Mouse (Mus musculus) hindbrain, embryonic 16.5 days (tissue): ENCODE results near the gene Ube4a. TPM values are rescaled to one million over a fixed set of nuclear protein-coding genes. Genes with fewer than 3 reads are reported as not detected.

Experiments
- ATAC-seq: fragments of 200-750 bp; cut with Nextera tagmentation; 2 replicates; pipeline ENCODE4 v1.8.0; 2017; ENCODE audit warnings: moderate TSS enrichment, moderate library complexity
- H3K27ac ChIP-seq: fragments of 300-500 bp; sonication (generic); 2 replicates; pipeline ENCODE4 v1.5.1; 2014; ENCODE audit warnings: low read depth, mild to moderate bottlenecking, control low read depth, low read length, moderate library complexity
- H3K27me3 ChIP-seq: fragments of 300-500 bp; sonication (generic); replicated peaks from 2 replicates; pipeline ENCODE4 v1.6.1; 2014; ENCODE audit warnings: low read length; ENCODE audit not compliant: control insufficient read depth, insufficient read depth
- H3K36me3 ChIP-seq: fragments of 300-500 bp; sonication (generic); 2 replicates; pipeline ENCODE4 v1.6.1; 2014; ENCODE audit warnings: mild to moderate bottlenecking, low read length, moderate library complexity, mixed read lengths; ENCODE audit not compliant: control insufficient read depth, insufficient read depth
- H3K4me1 ChIP-seq: fragments of 300-500 bp; sonication (generic); 2 replicates; pipeline ENCODE4 v1.6.1; 2014; ENCODE audit warnings: low read depth, low read length; ENCODE audit not compliant: control insufficient read depth, insufficient read depth
- H3K4me2 ChIP-seq: fragments of 300-500 bp; sonication (generic); 2 replicates; pipeline ENCODE4 v1.6.1; 2014; ENCODE audit warnings: mild to moderate bottlenecking, low read length, control low read depth, moderate library complexity
- H3K4me3 ChIP-seq: fragments of 300-500 bp; sonication (generic); 2 replicates; pipeline ENCODE4 v1.5.1; 2014; ENCODE audit warnings: mild to moderate bottlenecking, low read length, control low read depth, moderate library complexity
- H3K9ac ChIP-seq: fragments of 300-500 bp; sonication (generic); 2 replicates; pipeline ENCODE4 v1.6.1; 2014; ENCODE audit warnings: low read depth, mild to moderate bottlenecking, control low read depth, low read length, moderate library complexity
- H3K9me3 ChIP-seq: fragments of 300-500 bp; sonication (generic); 2 replicates; pipeline ENCODE4 v1.6.1; 2014; ENCODE audit warnings: mild to moderate bottlenecking, low read length, moderate library complexity; ENCODE audit not compliant: control insufficient read depth
- WGBS: fragments of 180-500 bp; shearing (Covaris S2); extraction: QIAGEN DNeasy Blood & Tissue Kit; methylation state at CpG from one replicate; pipeline ENCODE4 v1.1.7; 2014; 5-methylcytosine and 5-hydroxymethylcytosine counted together
- polyA plus RNA-seq: library from polyadenylated mRNA; unstranded; fragments of >200 nt; fragmentation: Nextera tagmentation; extraction: Ambion mirVana; gene quantifications from 2 replicates; pipeline ENCODE4 v1.2.1, GENCODE M21; 2015

Ube4a gene
- polyA plus RNA-seq = 31.8 and 35.0 TPM in 2 replicates

- peak within 1 kb of the TSS; percentile 93 for H3K4me2 ChIP-seq
- H3K4me1 ChIP-seq = peaks cover 13% of the 10 kb centered on the region
- 0 out of 2 replicates have a peak, but pooled peaks cover 3% of the 10 kb centered on the region for H3K36me3 ChIP-seq
- H3K9ac ChIP-seq = peak within 1 kb of the TSS; percentile 80
- H3K9me3 ChIP-seq = no peaks in the 10 kb centered on the region
- peak within 1 kb of the TSS; percentile 69 for H3K4me3 ChIP-seq
- peaks cover 2% of the 10 kb centered on the region; the same call in 1 of the 2 replicates for H3K27me3 ChIP-seq
- WGBS = under 1% methylated on average over 39 of the region's 39 CpGs
- H3K27ac ChIP-seq = peak within 1 kb of the TSS; percentile 76
- peak; percentile 97 for ATAC-seq
These were observed at the start of gene Ube4a for GRCm38 (mm10) chr9:44965126-44965832. TSS of gene Ube4a (minus strand) at chr9:44965600.

DNA sequence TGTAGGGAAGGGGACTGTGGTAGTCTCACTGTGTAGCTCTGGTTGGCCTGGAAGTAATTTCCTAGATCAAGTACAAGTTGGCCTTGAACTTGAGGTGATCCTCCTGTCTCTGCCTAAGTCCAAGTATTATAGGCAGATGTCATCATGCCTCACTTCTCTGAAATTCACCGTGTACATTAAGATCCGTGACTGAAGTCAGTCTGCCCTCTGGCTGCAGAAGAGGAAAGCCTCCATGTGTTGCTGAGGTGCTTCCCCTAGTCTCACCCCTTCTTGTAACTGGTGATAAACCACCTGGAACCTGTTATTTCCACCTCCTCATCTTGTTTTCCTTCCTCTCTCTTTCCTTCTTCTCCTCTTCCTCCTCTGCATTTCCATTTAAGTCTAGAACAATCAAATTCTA lies 49.5 kb upstream of the Ube4a start:
- Histone ChIP-seq H3K4me1 (no peaks in the 10 kb centered on the region), H3K27ac (no peak overlapping the region), H3K36me3 (no peaks in the 10 kb centered on the region), H3K9ac (no peak overlapping the region), H3K4me3 (no peak overlapping the region), H3K9me3 (no peaks in the 10 kb centered on the region), H3K27me3 (no peaks in the 10 kb centered on the region), H3K4me2 (no peak overlapping the region)
- 47% methylated on average over 2 of the region's 2 CpGs for WGBS
- no peak for ATAC-seq

DNA sequence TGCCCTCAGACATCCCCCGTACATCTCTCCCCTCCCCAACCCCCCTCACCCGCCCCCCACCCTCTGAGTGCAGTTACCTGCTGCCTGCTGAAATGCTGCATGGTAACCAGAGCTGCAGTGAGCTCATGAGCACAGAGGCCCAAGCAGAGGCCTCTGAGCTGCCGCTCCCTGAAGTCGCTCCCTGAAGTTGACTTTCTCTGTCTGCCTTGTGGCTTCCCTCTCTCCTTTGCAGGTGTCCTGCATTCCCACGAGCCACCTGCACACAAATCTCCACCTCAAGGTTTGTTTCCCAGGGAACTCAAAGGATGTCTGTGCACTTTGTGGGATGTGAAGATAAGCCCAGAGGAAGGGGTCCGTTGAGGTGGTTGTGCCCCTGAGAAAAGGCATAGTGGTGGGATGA lies 45.9 kb upstream of the Ube4a start:
- 49% methylated on average over 6 of the region's 6 CpGs for WGBS
- H3K4me3 ChIP-seq = no peak overlapping the region
- no peaks in the 10 kb centered on the region for H3K4me1 ChIP-seq

DNA sequence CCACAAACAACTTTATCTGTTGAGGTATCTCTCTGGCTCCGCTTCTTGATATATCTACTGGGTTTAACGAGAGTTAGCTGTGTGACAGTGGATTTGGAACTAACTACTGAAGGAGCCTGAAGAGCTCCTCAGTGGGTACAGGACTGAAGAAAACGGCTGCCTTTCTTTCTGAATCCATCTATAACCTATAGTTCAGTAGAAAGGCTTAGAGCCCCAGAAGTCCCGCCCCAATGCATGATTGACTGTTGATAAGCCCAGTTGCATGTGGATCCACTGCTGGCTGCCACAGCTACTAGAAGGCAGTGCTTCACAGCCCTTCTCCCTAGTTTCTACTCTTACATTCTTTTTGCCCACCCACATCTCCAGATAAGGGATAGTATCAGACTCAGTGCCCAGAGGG lies 45.1 kb upstream of the Ube4a start:
- H3K27me3 ChIP-seq = no peaks in the 10 kb centered on the region
- H3K4me1 ChIP-seq = no peaks in the 10 kb centered on the region
- H3K9me3 ChIP-seq = no peaks in the 10 kb centered on the region
- no peak for ATAC-seq
- no peak overlapping the region for H3K4me3 ChIP-seq
- no peak overlapping the region for H3K9ac ChIP-seq
- H3K27ac ChIP-seq = no peak overlapping the region
- no peak overlapping the region for H3K4me2 ChIP-seq
- 79% methylated on average over 4 of the region's 4 CpGs for WGBS
- H3K36me3 ChIP-seq = no peaks in the 10 kb centered on the region

More for the DNA sequence above, 45.9 kb upstream of the Ube4a start:
- no peaks in the 10 kb centered on the region for H3K27me3 ChIP-seq
- no peak overlapping the region for H3K9ac ChIP-seq
- ATAC-seq = no peak
- H3K36me3 ChIP-seq = no peaks in the 10 kb centered on the region
- no peak overlapping the region for H3K27ac ChIP-seq
- no peaks in the 10 kb centered on the region for H3K9me3 ChIP-seq
- no peak overlapping the region for H3K4me2 ChIP-seq

- Histone ChIP-seq H3K4me2 (no peak within 1 kb of the TSS), H3K27ac (no peak within 1 kb of the TSS), H3K36me3 (no peaks in the 10 kb centered on the region), H3K9ac (no peak within 1 kb of the TSS), H3K27me3 (no peaks in the 10 kb centered on the region), H3K4me1 (no peaks in the 10 kb centered on the region), H3K9me3 (no peaks in the 10 kb centered on the region), H3K4me3 (no peak within 1 kb of the TSS)
- 85% methylated on average over 19 of the region's 19 CpGs for WGBS
- ATAC-seq = no peak
These were observed 44.0 kb upstream of the Ube4a start, which contains the start of gene Cd3e for GRCm38 (mm10) chr9:45009180-45010078. TSS of gene Cd3e (minus strand) at chr9:45009627.

DNA sequence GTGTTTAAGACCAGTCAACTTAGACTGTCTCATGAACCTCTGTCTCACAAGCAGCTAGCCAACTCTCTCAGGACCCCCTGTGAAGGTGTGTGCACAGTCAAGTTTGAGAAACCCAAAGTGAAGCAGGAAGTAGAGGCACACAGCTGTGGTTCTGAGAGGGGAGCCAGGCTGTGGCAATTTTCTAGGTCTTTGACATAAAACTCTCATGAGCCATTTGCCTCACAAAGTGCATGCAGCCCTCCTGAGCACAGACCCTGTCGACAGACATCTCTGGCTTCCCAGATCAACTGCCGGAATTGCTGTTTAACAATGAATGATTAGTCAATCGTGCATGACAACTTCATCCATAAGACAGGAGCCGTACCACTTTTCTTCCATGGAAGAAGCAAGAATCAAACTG lies 42.9 kb upstream of the Ube4a start:
- Histone ChIP-seq H3K4me3 (no peak overlapping the region), H3K9ac (no peak overlapping the region), H3K4me1 (no peaks in the 10 kb centered on the region), H3K27ac (no peak overlapping the region), H3K4me2 (no peak overlapping the region), H3K36me3 (no peaks in the 10 kb centered on the region), H3K9me3 (no peaks in the 10 kb centered on the region), H3K27me3 (no peaks in the 10 kb centered on the region)
- 58% methylated on average over 4 of the region's 4 CpGs for WGBS
- ATAC-seq = no peak

- ATAC-seq = no peak
- Histone ChIP-seq H3K4me2 (no peak overlapping the region), H3K9ac (no peak overlapping the region), H3K9me3 (no peaks in the 10 kb centered on the region), H3K4me3 (no peak overlapping the region), H3K4me1 (no peaks in the 10 kb centered on the region), H3K27ac (no peak overlapping the region), H3K27me3 (no peaks in the 10 kb centered on the region), H3K36me3 (no peaks in the 10 kb centered on the region)
- WGBS = 79% methylated on average over 12 of the region's 12 CpGs
These were observed 42.0 kb upstream of the Ube4a start for GRCm38 (mm10) chr9:45007404-45007803.

DNA sequence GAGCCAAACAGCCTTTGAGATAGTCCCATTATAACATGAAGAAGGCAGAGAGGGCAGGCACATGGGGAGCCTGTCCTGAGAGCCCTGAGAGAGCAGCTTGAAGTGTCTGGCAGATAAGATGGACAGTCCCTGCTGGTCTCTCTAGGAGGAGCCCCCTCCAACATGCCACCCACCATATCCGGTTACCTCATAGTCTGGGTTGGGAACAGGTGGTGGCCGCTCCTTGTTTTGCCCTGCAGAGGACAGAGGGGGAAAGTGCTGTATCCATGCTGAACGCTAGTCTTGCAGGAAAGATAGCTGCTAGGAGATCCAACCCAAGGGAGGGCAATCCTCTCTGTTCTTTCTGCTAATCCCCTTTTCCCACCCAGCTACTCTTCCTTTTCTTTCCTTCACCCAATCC lies 34.8 kb upstream of the Ube4a start:
- Histone ChIP-seq H3K9ac (no peak overlapping the region), H3K4me2 (no peak overlapping the region), H3K36me3 (no peaks in the 10 kb centered on the region), H3K4me1 (no peaks in the 10 kb centered on the region), H3K27me3 (no peaks in the 10 kb centered on the region), H3K27ac (no peak overlapping the region), H3K9me3 (no peaks in the 10 kb centered on the region), H3K4me3 (no peak overlapping the region)
- no peak for ATAC-seq
- WGBS = 63% methylated on average over 3 of the region's 3 CpGs

GRCm38 (mm10) chr9:44999776-45000175 lies 34.4 kb upstream of the Ube4a start:
- Histone ChIP-seq H3K27me3 (no peaks in the 10 kb centered on the region), H3K27ac (no peak overlapping the region), H3K9ac (no peak overlapping the region), H3K9me3 (no peaks in the 10 kb centered on the region), H3K36me3 (no peaks in the 10 kb centered on the region), H3K4me2 (no peak overlapping the region), H3K4me1 (no peaks in the 10 kb centered on the region), H3K4me3 (no peak overlapping the region)
- WGBS = 74% methylated on average over 5 of the region's 5 CpGs
- no peak for ATAC-seq
